Mouse (Mus musculus) gastrocnemius, postnatal 10 days (tissue): ENCODE data around the gene Ctdsp2. TPM values are rescaled to one million over a fixed set of nuclear protein-coding genes. Genes with fewer than 3 reads are reported as not detected.

ENCODE experiments used
- DNase-seq: peaks from one replicate; pipeline ENCODE4 v3.0.0; 2021; ENCODE audit warnings: mixed read lengths
- total RNA-seq, 2 experiments: library from RNA; stranded (reverse); gene quantifications; 2 replicates each; pipeline ENCODE4 v1.2.3; 2021

Gene Ctdsp2
- total RNA-seq, 2 experiments from 2014 or later = 135 to 155 TPM

DNA sequence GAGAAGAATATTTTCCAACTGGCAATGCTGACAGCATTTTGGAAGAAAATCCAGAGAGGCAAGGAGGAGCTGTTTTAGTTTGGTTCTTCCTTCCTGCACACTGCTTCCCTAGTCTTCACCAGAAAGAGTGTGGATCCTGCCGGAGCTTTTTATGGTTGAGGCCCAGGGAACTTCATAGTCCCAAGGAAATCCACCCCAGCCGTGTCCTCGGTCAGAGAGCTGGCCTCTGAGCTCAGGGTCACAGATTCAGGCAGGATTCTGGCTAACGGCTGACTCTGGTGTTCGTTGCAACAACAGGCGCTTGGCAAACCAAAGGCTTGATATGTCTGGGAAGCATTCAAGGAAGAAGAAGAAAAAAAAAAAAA is 15.6 kb upstream of the Ctdsp2 start:
- no peak for DNase-seq

GRCm38 (mm10) chr10:126963821-126964220 is 14.7 kb upstream of the Ctdsp2 start:
- DNase-seq = no peak

GRCm38 (mm10) chr10:126971363-126972050 is 7.0 kb upstream of the Ctdsp2 start:
- DNase-seq = no peak

GRCm38 (mm10) chr10:126972051-126972725 is 6.3 kb upstream of the Ctdsp2 start:
- DNase-seq = peak; percentile 54

DNA sequence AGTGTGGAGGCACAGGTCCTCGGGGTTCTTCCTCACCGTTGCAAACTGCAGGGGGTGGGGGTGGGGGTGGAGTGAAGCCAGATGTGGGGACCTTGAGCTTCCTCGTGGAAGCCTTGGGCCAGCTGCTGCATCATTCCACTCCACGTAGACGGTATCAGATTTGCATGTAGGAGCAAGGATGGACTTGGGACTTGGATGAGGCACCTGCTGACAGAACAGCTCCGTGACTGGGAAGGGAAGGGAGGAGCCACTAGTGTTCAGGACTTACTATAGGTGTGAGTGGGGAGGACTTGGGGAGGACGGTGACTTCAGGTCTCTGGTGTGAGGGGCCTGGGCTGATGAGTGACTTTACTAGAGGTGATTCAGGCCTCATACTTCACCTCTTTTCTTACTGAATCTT is 5.5 kb upstream of the Ctdsp2 start:
- DNase-seq = no peak

- DNase-seq = no peak
Observed at GRCm38 (mm10) chr10:126975706-126976105, 2.8 kb upstream of the Ctdsp2 start.

DNA sequence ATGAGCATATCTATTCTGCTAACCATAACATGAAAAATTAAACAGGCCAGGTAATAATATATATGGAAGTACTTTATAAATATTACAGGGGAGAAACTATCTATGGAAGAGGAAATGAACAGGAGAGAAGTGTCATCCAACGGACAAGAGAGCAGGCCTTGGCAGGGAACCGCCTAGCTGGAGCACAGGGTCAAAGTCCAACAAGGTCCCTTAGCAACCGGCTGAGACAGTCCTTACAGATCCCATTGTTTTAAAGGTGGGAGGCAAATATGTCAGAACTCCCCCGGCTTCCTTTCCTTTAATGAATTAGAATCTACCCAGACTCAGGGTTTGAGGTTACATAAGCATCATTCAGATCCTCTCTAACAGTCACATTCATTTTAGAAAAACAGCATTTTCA is 1.4 kb upstream of the Ctdsp2 start:
- no peak for DNase-seq

- peak; percentile 85 for DNase-seq
Observed at GRCm38 (mm10) chr10:126979121-126979635, 661 bp downstream of the Ctdsp2 start.

GRCm38 (mm10) chr10:126979636-126980151 is 1.2 kb downstream of the Ctdsp2 start:
- DNase-seq = peak; percentile 58

GRCm38 (mm10) chr10:126980221-126980932 is 1.9 kb downstream of the Ctdsp2 start:
- DNase-seq = peak; percentile 64

DNA sequence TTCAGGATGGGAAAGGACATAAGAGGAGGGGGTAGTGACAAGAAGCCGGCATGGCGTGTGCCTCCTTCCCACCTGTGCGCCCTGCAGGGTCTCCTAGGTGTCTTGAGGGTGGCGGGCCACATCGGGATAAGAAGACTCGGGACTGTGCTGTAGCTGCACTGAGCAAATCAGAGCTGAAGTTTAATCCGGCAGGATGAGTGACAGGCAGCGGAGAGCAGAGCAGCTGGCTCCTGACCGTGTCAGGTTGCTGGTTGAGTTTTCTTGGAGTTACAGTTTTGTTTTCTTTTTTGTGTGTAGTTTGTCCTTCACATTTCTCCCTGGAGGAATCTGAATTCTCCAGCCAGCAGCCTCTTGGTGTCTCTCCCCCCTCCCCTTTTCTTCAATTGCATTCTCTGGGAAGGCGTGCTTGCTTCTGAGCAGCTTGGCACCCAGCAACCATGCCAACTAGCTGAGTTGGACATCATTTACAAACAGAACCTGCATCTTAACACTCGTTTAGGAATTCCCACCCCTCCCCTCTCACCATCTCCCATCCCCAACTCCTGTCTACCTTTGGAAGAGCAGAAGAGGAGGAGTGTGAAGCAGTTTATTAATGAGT is 2.5 kb downstream of the Ctdsp2 start:
- DNase-seq = no peak

GRCm38 (mm10) chr10:126981746-126982145 is 3.2 kb downstream of the Ctdsp2 start:
- no peak for DNase-seq

DNA sequence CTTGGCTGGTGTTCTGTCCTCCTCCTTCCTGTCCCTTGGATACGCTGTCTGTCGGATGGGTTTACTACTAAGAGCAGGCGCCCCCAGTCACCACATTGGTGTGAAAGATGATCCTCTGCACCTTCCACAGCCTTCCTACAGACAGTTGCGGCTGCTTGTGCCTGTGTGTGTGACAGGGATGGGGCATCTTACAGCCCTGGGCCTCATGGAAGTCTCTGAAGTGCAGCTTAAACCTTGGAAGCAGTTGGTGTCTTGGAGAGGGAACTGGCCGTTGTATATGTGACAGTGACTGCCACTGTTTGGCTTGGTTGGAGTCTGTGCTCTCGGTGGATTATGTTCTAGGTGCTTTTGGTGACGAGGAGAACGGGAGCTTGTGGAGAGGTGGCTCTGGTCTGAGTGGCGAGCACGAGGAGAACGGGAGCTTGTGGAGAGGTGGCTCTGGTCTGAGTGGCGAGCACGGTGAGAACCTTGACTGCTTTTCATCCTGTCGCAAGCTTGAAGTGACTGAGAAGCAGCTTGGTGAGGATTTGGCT is 4.7 kb downstream of the Ctdsp2 start:
- no peak for DNase-seq

- no peak for DNase-seq
Observed at GRCm38 (mm10) chr10:126984189-126985004, 5.9 kb downstream of the Ctdsp2 start.

DNA sequence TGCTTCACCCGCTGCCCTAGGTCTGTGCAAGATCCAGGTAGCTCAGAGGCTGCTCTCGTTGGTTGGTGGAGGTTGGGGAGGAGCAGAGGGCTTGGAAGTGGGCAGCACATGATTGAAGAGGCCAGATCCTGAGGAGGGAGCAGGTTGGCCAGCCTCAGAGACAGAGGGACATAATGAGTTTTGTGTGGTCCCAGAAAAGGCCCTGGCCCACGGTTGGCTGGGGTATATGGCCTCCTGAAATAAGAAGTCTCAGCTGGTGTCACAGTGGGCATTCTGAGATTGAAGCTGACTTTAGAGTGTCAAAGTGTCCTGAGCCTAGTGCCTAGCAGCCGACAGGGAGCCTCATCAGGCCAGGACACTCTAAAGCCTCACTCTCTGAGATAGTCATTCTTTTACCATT is 6.6 kb downstream of the Ctdsp2 start:
- no peak for DNase-seq

GRCm38 (mm10) chr10:126985579-126985978 is 7.1 kb downstream of the Ctdsp2 start:
- no peak for DNase-seq

- DNase-seq = peak; percentile 91
Observed at GRCm38 (mm10) chr10:126986541-126986961, 8.0 kb downstream of the Ctdsp2 start.

DNA sequence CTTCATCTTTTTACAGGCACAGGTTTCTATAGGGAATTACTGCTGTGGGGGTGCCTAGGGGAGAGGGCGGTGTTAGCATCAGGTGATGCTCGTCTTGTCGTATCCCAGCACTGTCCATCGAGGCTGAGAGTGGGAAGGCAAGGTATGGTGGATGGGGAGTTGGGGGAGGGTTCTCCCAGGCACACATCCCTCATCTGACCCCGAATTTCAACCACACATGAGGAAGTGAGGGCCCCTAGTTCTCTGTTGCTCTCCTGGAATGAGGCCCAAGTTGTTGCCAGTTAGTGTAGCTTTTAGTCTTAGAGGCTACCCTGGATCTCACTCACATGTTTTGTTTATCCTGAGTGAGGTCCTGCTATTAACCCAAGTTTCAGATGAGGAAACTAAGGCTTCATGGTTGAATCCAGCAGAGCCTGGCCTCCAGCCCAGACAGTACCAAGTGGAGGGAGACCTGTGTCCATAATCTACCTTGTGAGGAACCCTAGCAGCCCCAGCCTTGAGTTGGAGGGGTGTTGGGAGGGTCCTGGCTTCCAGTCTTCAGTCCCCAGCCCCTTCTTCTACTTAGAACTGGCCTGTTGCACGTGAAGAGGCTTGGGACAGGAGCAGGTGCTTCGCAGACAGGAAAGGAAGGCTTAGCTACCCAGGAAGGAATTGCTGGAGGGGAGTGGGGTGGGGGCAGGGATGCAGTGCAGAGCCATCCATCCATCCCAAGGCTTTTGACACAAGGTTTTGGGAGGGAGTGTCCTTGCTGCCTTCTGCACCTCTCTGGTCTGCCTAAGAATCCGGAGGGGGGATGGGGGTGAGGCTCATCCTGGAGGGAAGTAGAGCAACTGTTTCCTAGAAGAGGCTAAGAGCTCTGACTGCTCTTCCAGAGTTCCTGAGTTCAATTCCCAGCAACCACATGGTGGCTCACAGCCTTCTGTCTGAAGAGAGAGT is 8.9 kb downstream of the Ctdsp2 start:
- no peak for DNase-seq

DNA sequence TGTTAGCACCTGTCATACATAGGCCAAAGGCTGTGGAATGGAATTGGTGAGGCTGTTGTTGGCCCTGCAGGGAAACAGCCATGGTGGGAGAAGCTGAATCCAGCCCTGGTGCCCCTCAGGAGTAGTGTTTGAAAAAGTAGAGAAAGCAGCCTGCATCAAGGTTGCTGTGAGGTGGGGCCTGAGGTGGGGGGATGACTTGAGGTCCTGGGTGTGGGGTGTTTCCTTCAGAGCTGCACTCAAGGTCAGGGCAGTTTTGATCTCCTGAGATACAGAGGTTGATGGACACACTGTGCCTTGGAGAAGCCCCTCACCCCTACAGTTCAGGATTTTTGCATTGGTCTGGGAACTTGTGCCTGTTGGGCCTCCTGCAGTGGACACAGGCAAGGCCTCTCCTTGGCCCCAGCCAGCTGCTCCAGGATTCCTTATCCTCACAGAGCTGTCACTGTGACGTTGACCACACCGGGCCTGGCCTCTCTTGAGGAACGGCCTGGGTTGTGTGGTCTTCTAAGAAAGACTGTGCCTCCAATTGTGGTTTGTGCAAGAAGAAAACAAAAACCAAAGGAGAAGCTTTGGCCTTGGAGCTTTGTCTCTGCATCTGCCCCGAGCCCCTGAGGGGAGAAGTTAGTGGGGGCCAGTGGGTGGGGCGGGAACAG is 10.1 kb downstream of the Ctdsp2 start:
- no peak for DNase-seq
